Mouse (Mus musculus) spleen, adult 2 months (tissue): ENCODE measurements around the gene Myt1l.

Experiments
- CTCF ChIP-seq: fragments of 200-500 bp; IDR thresholded peaks from 2 replicates; pipeline ENCODE4 v1.5.1; 2011; ENCODE audit warnings: mild to moderate bottlenecking, inconsistent platforms; ENCODE audit not compliant: insufficient read depth, insufficient read length, insufficient replicate concordance; ENCODE audit errors: extremely low read depth
- POLR2A ChIP-seq: fragments of 200-500 bp; IDR thresholded peaks from 2 replicates; pipeline ENCODE4 v1.6.1; 2011; ENCODE audit warnings: low read depth, low read length, inconsistent platforms

DNA sequence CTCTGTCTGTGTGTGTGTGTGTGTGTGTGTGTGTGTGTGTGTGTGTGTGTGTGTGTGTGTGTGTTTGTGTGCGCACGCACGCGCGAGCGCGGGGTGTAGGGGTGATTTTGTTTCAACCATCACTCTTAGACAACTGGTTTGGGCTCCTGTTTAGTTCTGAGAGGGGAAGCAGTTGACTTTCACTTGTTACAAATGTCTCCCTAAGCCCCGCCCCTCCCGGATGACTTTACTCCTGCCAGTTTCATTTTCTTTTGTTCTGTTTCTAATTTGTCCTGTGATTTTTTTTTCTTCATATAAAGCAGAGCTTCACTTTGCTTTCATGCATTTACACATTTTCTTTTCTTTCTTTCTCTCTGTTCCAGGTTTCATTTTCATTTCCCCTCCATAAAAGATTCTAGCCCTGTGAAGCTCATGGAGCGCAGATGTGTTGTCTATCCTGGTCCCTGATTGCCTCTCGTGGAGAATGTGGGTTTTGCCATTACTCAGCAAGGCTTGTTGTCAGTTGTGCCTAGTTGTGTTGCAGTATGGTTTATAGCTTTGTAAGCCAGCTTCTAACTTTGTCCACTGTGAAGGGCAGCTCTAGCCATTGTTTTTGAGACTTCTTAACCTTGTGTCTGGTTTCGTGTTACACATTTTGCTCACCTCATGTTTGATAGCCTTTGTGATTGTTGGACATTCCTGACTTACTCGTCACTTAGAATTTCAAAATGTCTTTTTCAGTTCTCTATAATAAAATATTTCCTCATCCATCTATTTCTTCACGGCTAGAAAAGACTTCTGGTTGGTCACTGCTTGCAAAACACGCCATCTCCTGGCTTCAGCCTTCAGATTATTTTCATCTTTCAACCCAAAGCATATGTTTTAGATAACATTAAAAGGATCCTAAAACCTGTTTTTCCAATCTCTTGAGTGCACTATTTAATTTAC, 184.9 kb downstream of the Myt1l start:
- TF ChIP-seq CTCF (no peak), POLR2A (no peak)
